Mouse (Mus musculus) E14TG2a.4 (cell line): ENCODE data around the gene Slc2a9.

Experiments used
- CTCF ChIP-seq: conservative IDR thresholded peaks from 2 replicates; pipeline ENCODE4 v1.5.1; 2014; ENCODE audit warnings: low read length
- NANOG ChIP-seq: IDR thresholded peaks from 2 replicates; pipeline ENCODE4 v1.6.1; 2014; ENCODE audit warnings: borderline replicate concordance, low read length, mixed read lengths
- POU5F1 ChIP-seq: IDR thresholded peaks from 2 replicates; pipeline ENCODE4 v1.6.1; 2014; ENCODE audit warnings: low read length, borderline replicate concordance

DNA sequence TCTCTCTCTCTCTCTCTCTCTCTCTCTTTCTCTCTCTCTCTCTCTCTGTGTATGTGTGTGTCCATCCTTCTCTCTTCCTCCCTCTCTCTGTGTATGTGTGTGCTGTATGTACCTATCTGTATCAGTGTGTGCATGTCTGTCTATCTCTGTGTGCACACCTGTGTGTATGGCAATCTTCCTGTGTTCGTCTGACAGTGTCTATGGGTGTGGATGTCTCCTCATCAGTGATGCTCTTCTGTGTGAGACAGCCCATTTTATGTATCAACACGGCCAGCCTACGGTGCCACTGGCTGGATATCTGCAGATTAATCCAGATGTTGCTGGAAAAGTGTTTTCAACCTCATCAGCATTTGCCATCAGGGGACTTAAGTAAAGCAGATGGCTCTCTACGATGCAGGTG lies 15.7 kb downstream of the Slc2a9 start:
- TF ChIP-seq CTCF (no peak), NANOG (no peak), POU5F1 (no peak)
